Mouse (Mus musculus) activated CD4-positive, CD25-positive, alpha-beta regulatory T cell, adult 4 months (primary cell): Measurements from ENCODE around the gene Smyd3. TPM values are rescaled to one million over a fixed set of nuclear protein-coding genes. Genes with fewer than 3 reads are reported as not detected.

ENCODE experiments used
- ATAC-seq: one replicate; pipeline ENCODE4 v1.8.0; 2017
- polyA plus RNA-seq, 2 experiments: library from polyadenylated mRNA; unstranded; fragments of 100-300 nt; shearing (Covaris generic); gene quantifications; one replicate each; pipeline ENCODE4 v1.2.1; 2017

Gene Smyd3
- polyA plus RNA-seq, 2 experiments from 2014 or later: 24.6 to 32.6 TPM

- ATAC-seq: no peak
Observed at GRCm38 (mm10) chr1:179107761-179108694, 409.8 kb downstream of the Smyd3 start.

DNA sequence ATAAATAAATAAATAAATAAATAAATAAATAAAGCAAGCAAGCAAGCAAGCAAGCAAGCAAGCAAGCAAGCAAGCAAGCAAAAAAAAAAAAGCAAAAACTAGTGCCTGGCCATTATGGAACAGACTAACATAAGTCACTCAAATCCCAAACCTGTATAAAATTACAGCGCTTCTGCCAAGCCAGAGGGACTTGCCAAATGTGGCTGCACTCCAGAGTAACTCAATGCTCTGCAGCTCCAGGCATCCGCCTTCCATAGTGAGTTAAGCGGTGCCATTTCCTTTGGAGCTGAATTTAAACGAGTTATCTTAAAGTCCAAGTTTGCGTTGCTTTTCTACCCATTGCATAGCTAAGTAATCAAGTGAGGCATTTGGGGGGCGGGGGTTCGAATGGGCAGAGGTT is 410.6 kb downstream of the Smyd3 start:
- ATAC-seq: no peak

- ATAC-seq: no peak
Observed at GRCm38 (mm10) chr1:179106702-179107145, 411.1 kb downstream of the Smyd3 start.

DNA sequence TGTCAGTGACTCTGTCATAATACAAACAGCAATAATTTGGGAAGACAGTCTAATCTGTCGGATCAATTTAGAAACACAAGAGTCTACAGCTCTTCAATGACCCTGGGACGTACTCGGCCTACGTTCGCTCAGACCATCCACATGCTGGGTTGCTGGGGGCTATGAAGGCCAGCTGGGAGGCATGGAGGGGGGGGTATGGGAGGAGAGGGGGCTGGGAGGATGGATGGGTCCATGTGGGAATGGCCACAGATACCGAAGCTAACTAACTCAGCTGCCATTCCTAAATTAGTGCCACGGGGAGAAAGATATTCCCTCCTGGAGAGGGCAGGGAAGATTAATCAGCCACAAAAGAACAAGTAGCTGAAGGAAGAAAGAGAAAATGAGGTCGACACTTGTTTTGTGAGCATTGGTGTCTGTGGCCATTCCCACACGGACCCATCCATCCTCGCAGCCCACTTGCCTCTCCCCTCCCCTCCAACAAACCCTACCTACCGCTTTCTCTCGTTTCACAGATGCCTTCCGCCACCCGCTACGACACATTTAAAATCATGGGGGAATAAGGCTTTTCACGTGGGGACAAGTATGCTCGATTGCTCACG is 411.6 kb downstream of the Smyd3 start:
- no peak for ATAC-seq

GRCm38 (mm10) chr1:179104447-179104846 is 413.4 kb downstream of the Smyd3 start:
- no peak for ATAC-seq

GRCm38 (mm10) chr1:179096993-179097392 is 420.8 kb downstream of the Smyd3 start:
- ATAC-seq: no peak

- no peak for ATAC-seq
Observed at GRCm38 (mm10) chr1:179096323-179096722, 421.5 kb downstream of the Smyd3 start.

DNA sequence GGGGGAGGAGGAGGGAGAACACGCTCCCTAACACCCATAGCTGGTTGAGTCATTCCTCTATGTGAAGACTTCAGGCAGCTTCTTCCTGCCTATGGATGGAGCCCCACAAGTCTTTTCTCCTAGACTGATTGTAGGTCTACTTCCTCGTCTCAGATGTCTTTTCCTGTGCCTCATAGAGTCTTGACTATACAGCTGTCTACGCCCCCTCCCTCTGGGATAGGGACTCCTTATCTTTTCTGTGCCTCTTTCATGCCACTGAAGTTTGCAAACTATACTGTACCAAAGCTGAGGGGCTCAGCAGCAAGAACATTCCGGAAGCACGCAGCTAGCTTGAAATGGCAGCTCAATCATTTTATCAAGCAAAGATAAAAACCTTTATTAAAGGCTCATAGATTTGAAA is 428.7 kb downstream of the Smyd3 start:
- ATAC-seq: no peak

- no peak for ATAC-seq
Observed at GRCm38 (mm10) chr1:179087033-179087998, 430.5 kb downstream of the Smyd3 start.

DNA sequence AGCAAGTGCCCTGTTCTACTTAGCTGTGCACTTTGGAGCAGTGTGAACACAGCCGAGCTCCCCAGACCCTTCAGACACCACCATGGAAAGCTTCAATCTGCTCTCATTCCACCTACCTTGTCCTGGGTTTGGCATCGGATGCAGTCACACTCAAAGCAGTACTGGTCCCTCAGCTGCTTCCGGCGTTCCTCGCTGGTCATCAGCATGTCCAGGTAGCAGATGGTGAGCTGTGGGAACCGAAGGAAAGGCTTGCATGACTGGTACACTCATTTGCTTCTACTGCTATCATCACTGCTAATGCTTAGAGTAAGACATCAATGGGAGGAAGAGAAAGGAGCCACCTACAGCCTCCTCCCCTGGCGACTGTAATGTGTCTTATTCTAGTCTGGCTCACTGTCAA is 431.6 kb downstream of the Smyd3 start:
- ATAC-seq: no peak

DNA sequence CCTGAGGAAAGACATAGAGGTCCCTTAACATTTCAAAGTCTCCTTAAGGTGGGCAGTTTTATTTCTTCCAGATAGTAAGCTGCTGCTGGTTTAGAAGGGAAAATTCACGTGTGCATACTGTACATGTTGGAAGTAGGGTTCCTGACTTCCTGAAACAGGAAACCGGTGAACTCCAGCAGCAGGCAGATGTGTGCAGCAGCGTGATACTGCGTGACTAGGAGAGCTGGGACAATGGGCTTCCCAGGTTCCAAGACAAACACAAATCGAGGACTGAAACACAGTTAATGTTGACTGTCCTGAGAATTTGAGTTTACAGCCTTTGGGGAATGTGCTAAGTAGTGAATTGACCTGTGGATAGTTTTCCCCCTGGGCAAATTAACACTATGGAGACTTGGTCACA is 434.7 kb downstream of the Smyd3 start:
- ATAC-seq: no peak

GRCm38 (mm10) chr1:179073846-179074245 is 444.0 kb downstream of the Smyd3 start:
- no peak for ATAC-seq

DNA sequence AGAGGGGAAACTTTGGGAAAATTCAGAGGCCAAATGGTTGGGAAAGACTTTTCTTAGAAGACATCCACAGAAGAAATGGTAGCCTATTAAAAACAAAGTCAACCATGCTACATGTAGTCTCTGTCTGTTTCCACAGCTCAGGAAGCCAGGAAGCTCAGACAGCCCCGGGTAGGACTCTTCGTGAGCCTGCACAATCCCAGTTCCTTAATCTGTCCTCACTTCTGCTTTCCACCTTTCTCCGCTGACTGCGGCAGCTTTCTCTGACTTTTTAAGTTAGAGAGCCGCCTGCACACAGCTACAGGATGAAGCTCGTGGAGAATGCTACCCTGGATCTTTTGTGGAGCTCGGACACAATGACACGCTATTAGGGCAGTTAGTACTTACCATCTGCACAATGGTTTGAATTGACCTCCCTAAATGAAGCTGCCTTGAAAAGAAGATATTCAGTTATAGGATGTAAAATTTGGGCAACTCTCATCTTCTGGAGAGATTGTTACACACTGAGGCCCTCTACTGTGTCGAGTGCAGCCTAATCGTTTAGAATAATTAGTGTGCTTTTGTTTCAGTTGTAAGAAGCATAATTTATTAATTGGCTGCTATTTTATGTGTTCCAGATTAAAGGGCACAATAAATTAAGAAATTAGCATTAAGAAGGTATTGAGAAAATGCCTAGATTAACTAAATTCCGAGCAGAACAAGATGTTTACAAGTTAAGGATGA is 444.7 kb downstream of the Smyd3 start:
- ATAC-seq: no peak

DNA sequence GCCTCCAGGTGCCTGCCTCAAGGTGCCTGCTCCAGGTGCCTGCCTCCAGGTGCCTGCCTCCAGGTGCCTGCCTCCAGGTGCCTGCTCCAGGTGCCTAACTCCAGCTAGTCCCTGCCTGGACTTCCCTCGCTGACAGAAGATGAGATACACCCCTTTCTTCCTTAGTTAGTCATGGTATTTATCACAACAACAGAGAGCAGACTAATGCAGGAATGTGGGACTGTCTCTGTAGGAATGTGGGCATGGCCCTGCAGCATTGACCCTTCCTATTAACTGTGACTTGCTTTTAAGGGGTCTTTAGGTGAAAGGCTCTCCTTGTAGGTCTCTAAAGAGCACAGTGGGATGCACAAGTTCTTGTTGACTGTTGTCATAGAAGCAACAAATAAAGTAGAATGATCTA is 445.4 kb downstream of the Smyd3 start:
- ATAC-seq: no peak

DNA sequence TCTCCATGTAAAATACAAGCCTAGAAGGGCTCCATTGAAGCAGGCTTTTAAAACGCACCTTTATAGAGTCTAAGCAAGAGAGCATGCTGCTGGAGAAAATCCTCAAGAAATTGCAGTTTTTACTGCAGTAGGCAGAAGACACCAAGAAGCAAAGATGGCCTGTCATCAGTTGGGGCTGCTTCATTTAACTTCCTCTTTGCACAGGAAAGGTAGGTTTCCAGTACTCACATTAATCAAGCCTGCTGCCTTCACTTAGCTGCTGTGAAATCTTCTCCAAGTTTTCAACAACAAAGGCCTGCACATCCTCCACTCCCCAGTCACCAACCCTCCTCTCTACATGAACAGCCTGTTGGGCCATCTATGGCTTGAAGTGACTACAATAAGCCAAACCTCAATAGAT is 448.9 kb downstream of the Smyd3 start:
- ATAC-seq: no peak

DNA sequence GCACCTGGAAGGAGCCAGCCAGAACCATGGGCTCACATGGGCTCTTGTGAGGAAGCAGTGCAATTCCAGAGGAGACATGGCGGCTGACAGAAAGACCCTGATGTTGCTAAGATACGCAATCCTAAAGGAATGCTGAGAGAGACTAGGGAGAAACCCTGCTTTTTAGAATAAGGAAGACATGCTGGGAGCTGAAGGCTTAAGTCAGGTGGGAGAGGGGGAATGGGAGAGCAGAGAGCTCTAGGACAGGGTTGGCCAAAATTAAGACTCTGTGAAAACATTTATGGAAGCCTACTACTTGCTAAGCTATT is 452.6 kb downstream of the Smyd3 start:
- no peak for ATAC-seq

GRCm38 (mm10) chr1:179064601-179065293 is 453.1 kb downstream of the Smyd3 start:
- ATAC-seq: no peak

- ATAC-seq: no peak
Observed at GRCm38 (mm10) chr1:179061759-179062168, 456.1 kb downstream of the Smyd3 start.

DNA sequence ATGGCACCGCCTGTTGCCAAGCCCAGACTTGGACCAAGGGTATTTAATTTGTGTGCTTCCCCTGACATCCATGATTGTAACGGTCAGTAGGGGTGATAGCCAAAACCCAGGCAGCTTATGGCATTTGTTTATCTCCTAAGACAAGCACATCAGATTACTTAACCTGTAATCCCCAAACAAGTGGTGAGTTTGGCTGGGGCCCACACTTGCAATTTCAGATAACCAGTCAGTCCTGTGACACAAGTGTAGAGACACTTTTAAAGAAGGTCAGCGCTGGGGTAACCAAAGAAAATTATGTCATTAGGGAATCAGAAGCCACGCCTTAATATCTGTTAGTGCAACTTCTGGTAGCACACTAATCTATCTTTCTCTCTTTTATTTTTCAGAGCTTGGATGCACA is 456.8 kb downstream of the Smyd3 start:
- ATAC-seq: no peak

GRCm38 (mm10) chr1:179060113-179060955 is 457.5 kb downstream of the Smyd3 start:
- ATAC-seq: no peak
